Mouse (Mus musculus) small intestine, adult 2 months (tissue): ENCODE data around the gene 6430550D23Rik.

Source experiments
- CTCF ChIP-seq: fragments of 200-500 bp; IDR thresholded peaks from 2 replicates; pipeline ENCODE4 v1.5.1; 2012; ENCODE audit warnings: low read depth, mild to moderate bottlenecking, control low read depth, inconsistent platforms, low read length, moderate library complexity, mixed read lengths; ENCODE audit not compliant: insufficient replicate concordance, insufficient read length; ENCODE audit errors: extremely low read depth
- POLR2A ChIP-seq: fragments of 200-500 bp; IDR thresholded peaks from 2 replicates; pipeline ENCODE4 v1.6.1; 2012; ENCODE audit warnings: low read depth, mild to moderate bottlenecking, control low read depth, inconsistent platforms, low read length, moderate library complexity

GRCm38 (mm10) chr2:155979328-155979991, 28.3 kb downstream of the 6430550D23Rik start:
- TF ChIP-seq CTCF (no peak), POLR2A (no peak; the same call in 1 of the 2 replicates)
